Mouse (Mus musculus) forebrain, embryonic 15.5 days (tissue): ENCODE data around the gene Trank1. TPM values are rescaled to one million over a fixed set of nuclear protein-coding genes. Genes with fewer than 3 reads are reported as not detected.

Experiments used
- ATAC-seq: fragments of 200-750 bp; cut with Nextera tagmentation; replicated peaks from 2 replicates; pipeline ENCODE4 v1.8.0; 2017; ENCODE audit warnings: mild to moderate bottlenecking, moderate TSS enrichment, moderate library complexity
- H3K27ac ChIP-seq: fragments of 300-500 bp; sonication (generic); replicated peaks from 2 replicates; pipeline ENCODE4 v1.5.1; 2015; ENCODE audit warnings: mild to moderate bottlenecking, inconsistent platforms
- H3K27me3 ChIP-seq: fragments of 300-500 bp; sonication (generic); 2 replicates; pipeline ENCODE4 v1.6.1; 2015; ENCODE audit warnings: inconsistent platforms
- H3K36me3 ChIP-seq: fragments of 300-500 bp; sonication (generic); 2 replicates; pipeline ENCODE4 v1.6.1; 2015; ENCODE audit warnings: mild to moderate bottlenecking, inconsistent platforms
- H3K4me1 ChIP-seq: fragments of 300-500 bp; sonication (generic); 2 replicates; pipeline ENCODE4 v1.6.1; 2015; ENCODE audit warnings: inconsistent platforms
- H3K4me2 ChIP-seq: fragments of 300-500 bp; sonication (generic); replicated peaks from 2 replicates; pipeline ENCODE4 v1.6.1; 2015; ENCODE audit warnings: mild to moderate bottlenecking, inconsistent platforms
- H3K4me3 ChIP-seq: fragments of 300-500 bp; sonication (generic); 2 replicates; pipeline ENCODE4 v1.5.1; 2015; ENCODE audit warnings: mild to moderate bottlenecking, inconsistent platforms
- H3K9ac ChIP-seq: fragments of 300-500 bp; sonication (generic); replicated peaks from 2 replicates; pipeline ENCODE4 v1.6.1; 2015; ENCODE audit warnings: mild to moderate bottlenecking, inconsistent platforms
- H3K9me3 ChIP-seq: fragments of 300-500 bp; sonication (generic); 2 replicates; pipeline ENCODE4 v1.6.1; 2016; ENCODE audit warnings: inconsistent platforms
- WGBS: fragments of 180-500 bp; shearing (Covaris S2); methylation state at CpG from one replicate; pipeline ENCODE4 v1.1.7; 2015; ENCODE audit warnings: mixed read lengths; 5-methylcytosine and 5-hydroxymethylcytosine counted together
- polyA plus RNA-seq: library from polyadenylated mRNA; unstranded; fragments of >200 nt; fragmentation: Nextera tagmentation; extraction: Ambion mirVana; gene quantifications from 2 replicates; pipeline ENCODE4 v1.2.1, GENCODE M21; 2015

The Trank1 gene
- polyA plus RNA-seq, 1 experiment from 2014 or later = 7.8 TPM

GRCm38 (mm10) chr9:111351641-111352040, 40.1 kb downstream of the Trank1 start:
- Histone ChIP-seq H3K36me3 (no peaks in the 10 kb centered on the region), H3K4me2 (peak overlapping the region; percentile 12), H3K27ac (peak overlapping the region; percentile 66), H3K9me3 (no peaks in the 10 kb centered on the region), H3K4me1 (0 out of 2 replicates have a peak, but pooled peaks cover 3% of the 10 kb centered on the region), H3K9ac (no peak overlapping the region), H3K4me3 (peak overlapping the region; percentile 12; the same call in 1 of the 2 replicates), H3K27me3 (no peaks in the 10 kb centered on the region)
- ATAC-seq = peak; percentile 66
- WGBS = 22% methylated on average over 1 of the region's 1 CpGs

- no peak for ATAC-seq
- 0 out of 2 replicates have a peak, but pooled peaks cover 3% of the 10 kb centered on the region for H3K4me1 ChIP-seq
- H3K4me3 ChIP-seq = no peak overlapping the region
- H3K27ac ChIP-seq = no peak overlapping the region
- no peaks in the 10 kb centered on the region for H3K27me3 ChIP-seq
- no peaks in the 10 kb centered on the region for H3K9me3 ChIP-seq
- peak overlapping the region; percentile 0; the same call in 1 of the 2 replicates for H3K4me2 ChIP-seq
- no peaks in the 10 kb centered on the region for H3K36me3 ChIP-seq
- no peak overlapping the region for H3K9ac ChIP-seq
- WGBS = 85% methylated on average over 3 of the region's 3 CpGs
These were observed 41.1 kb downstream of the Trank1 start for GRCm38 (mm10) chr9:111352646-111353045.

GRCm38 (mm10) chr9:111355041-111355440, 43.5 kb downstream of the Trank1 start:
- H3K9ac ChIP-seq = no peak overlapping the region
- WGBS = 51% methylated on average over 4 of the region's 4 CpGs
- H3K4me3 ChIP-seq = no peak overlapping the region
- no peaks in the 10 kb centered on the region for H3K27me3 ChIP-seq
- no peaks in the 10 kb centered on the region for H3K36me3 ChIP-seq
- H3K4me2 ChIP-seq = no peak overlapping the region
- H3K27ac ChIP-seq = no peak overlapping the region
- 0 out of 2 replicates have a peak, but pooled peaks cover 3% of the 10 kb centered on the region for H3K4me1 ChIP-seq
- no peak for ATAC-seq
- H3K9me3 ChIP-seq = no peaks in the 10 kb centered on the region

GRCm38 (mm10) chr9:111356386-111356785, 44.8 kb downstream of the Trank1 start:
- Histone ChIP-seq H3K27ac (no peak overlapping the region), H3K9me3 (no peaks in the 10 kb centered on the region), H3K9ac (no peak overlapping the region), H3K36me3 (no peaks in the 10 kb centered on the region), H3K4me1 (no peaks in the 10 kb centered on the region), H3K4me3 (no peak overlapping the region), H3K27me3 (no peaks in the 10 kb centered on the region), H3K4me2 (no peak overlapping the region)
- ATAC-seq = no peak
- WGBS = 41% methylated on average over 3 of the region's 3 CpGs

GRCm38 (mm10) chr9:111363656-111364055, 52.1 kb downstream of the Trank1 start:
- ATAC-seq = no peak
- Histone ChIP-seq H3K27me3 (no peaks in the 10 kb centered on the region), H3K4me1 (peaks cover 7% of the 10 kb centered on the region), H3K9me3 (no peaks in the 10 kb centered on the region), H3K4me3 (no peak overlapping the region), H3K9ac (no peak overlapping the region), H3K27ac (no peak overlapping the region), H3K4me2 (no peak overlapping the region), H3K36me3 (no peaks in the 10 kb centered on the region)
- WGBS = 74% methylated on average over 7 of the region's 7 CpGs

- H3K4me2 ChIP-seq = no peak overlapping the region
- no peak overlapping the region for H3K4me3 ChIP-seq
- H3K27me3 ChIP-seq = no peaks in the 10 kb centered on the region
- H3K9ac ChIP-seq = no peak overlapping the region
- no peak for ATAC-seq
- H3K36me3 ChIP-seq = no peaks in the 10 kb centered on the region
- H3K9me3 ChIP-seq = no peaks in the 10 kb centered on the region
- H3K4me1 ChIP-seq = peaks cover 7% of the 10 kb centered on the region
- 48% methylated on average over 2 of the region's 2 CpGs for WGBS
- no peak overlapping the region; the same call in 1 of the 2 replicates for H3K27ac ChIP-seq
These were observed 56.2 kb downstream of the Trank1 start for GRCm38 (mm10) chr9:111367713-111368112.

- no peak for ATAC-seq
- Histone ChIP-seq H3K27ac (no peak overlapping the region), H3K4me1 (peaks cover 7% of the 10 kb centered on the region), H3K9ac (no peak overlapping the region), H3K4me2 (no peak overlapping the region), H3K4me3 (no peak overlapping the region), H3K36me3 (no peaks in the 10 kb centered on the region), H3K27me3 (no peaks in the 10 kb centered on the region), H3K9me3 (no peaks in the 10 kb centered on the region)
- WGBS = 93% methylated on average over 3 of the region's 3 CpGs
These were observed 60.5 kb downstream of the Trank1 start for GRCm38 (mm10) chr9:111372079-111372478.

GRCm38 (mm10) chr9:111377868-111378267, 66.3 kb downstream of the Trank1 start:
- Histone ChIP-seq H3K27me3 (no peaks in the 10 kb centered on the region), H3K4me1 (no peaks in the 10 kb centered on the region), H3K9me3 (no peaks in the 10 kb centered on the region), H3K4me2 (no peak overlapping the region), H3K36me3 (no peaks in the 10 kb centered on the region), H3K27ac (no peak overlapping the region), H3K4me3 (no peak overlapping the region), H3K9ac (no peak overlapping the region)
- no peak for ATAC-seq
- 80% methylated on average over 6 of the region's 6 CpGs for WGBS

- Histone ChIP-seq H3K4me2 (no peak overlapping the region), H3K36me3 (no peaks in the 10 kb centered on the region), H3K4me1 (no peaks in the 10 kb centered on the region), H3K9ac (no peak overlapping the region), H3K27ac (no peak overlapping the region), H3K4me3 (no peak overlapping the region), H3K27me3 (no peaks in the 10 kb centered on the region), H3K9me3 (no peaks in the 10 kb centered on the region)
- WGBS = 82% methylated on average over 9 of the region's 9 CpGs
- no peak for ATAC-seq
These were observed 69.8 kb downstream of the Trank1 start for GRCm38 (mm10) chr9:111381056-111382025.

- no peak for ATAC-seq
- 93% methylated on average over 6 of the region's 6 CpGs for WGBS
These were observed 70.9 kb downstream of the Trank1 start for GRCm38 (mm10) chr9:111382469-111382868.

GRCm38 (mm10) chr9:111383046-111383445, 71.5 kb downstream of the Trank1 start:
- Histone ChIP-seq H3K9me3 (no peaks in the 10 kb centered on the region), H3K27ac (no peak overlapping the region), H3K4me3 (no peak overlapping the region), H3K9ac (no peak overlapping the region), H3K27me3 (no peaks in the 10 kb centered on the region), H3K4me2 (no peak overlapping the region), H3K36me3 (no peaks in the 10 kb centered on the region), H3K4me1 (no peaks in the 10 kb centered on the region)
- no peak for ATAC-seq
- 85% methylated on average over 3 of the region's 3 CpGs for WGBS

More at GRCm38 (mm10) chr9:111382469-111382868, 70.9 kb downstream of the Trank1 start:
- Histone ChIP-seq H3K4me2 (no peak overlapping the region), H3K27ac (no peak overlapping the region), H3K27me3 (no peaks in the 10 kb centered on the region), H3K4me3 (no peak overlapping the region), H3K9me3 (no peaks in the 10 kb centered on the region), H3K9ac (no peak overlapping the region), H3K4me1 (no peaks in the 10 kb centered on the region), H3K36me3 (no peaks in the 10 kb centered on the region)

GRCm38 (mm10) chr9:111383756-111384155, 72.2 kb downstream of the Trank1 start:
- no peak overlapping the region for H3K4me3 ChIP-seq
- no peaks in the 10 kb centered on the region for H3K9me3 ChIP-seq
- no peak overlapping the region for H3K4me2 ChIP-seq
- no peak for ATAC-seq
- H3K9ac ChIP-seq = no peak overlapping the region
- no peaks in the 10 kb centered on the region for H3K4me1 ChIP-seq
- 45% methylated on average over 3 of the region's 3 CpGs for WGBS
- 0 out of 2 replicates have a peak overlapping the region, but pooled peaks have one; percentile 4 for H3K27ac ChIP-seq
- no peaks in the 10 kb centered on the region for H3K27me3 ChIP-seq
- H3K36me3 ChIP-seq = no peaks in the 10 kb centered on the region
